Mouse (Mus musculus) activated CD4-positive, CD25-positive, alpha-beta regulatory T cell, adult 4 months (primary cell): ENCODE data around the gene Slc9b1. TPM values are rescaled to one million over a fixed set of nuclear protein-coding genes. Genes with fewer than 3 reads are reported as not detected.
A peak's percentile ranks its signal among the peaks of the same experiment; 100 is the strongest.

ENCODE experiments used
- ATAC-seq: one replicate; pipeline ENCODE4 v1.8.0; 2017
- polyA plus RNA-seq, 2 experiments: library from polyadenylated mRNA; unstranded; fragments of 100-300 nt; shearing (Covaris generic); gene quantifications; one replicate each; pipeline ENCODE4 v1.2.1; 2017

Slc9b1 gene
- polyA plus RNA-seq, 2 experiments from 2014 or later, result 0.29 to 0.48 TPM

GRCm38 (mm10) chr3:135438913-135439531 is 91.2 kb downstream of the Slc9b1 start:
- peak; percentile 36 for ATAC-seq

- no peak for ATAC-seq
These were observed 91.8 kb downstream of the Slc9b1 start for GRCm38 (mm10) chr3:135439651-135440050.

GRCm38 (mm10) chr3:135440221-135440620 is 92.4 kb downstream of the Slc9b1 start:
- peak; percentile 14 for ATAC-seq

GRCm38 (mm10) chr3:135440621-135441020 is 92.8 kb downstream of the Slc9b1 start:
- ATAC-seq, result no peak

- no peak for ATAC-seq
These were observed 97.1 kb downstream of the Slc9b1 start for GRCm38 (mm10) chr3:135444930-135445329.

Other genes starting within 250 kb of the Slc9b1 start
- 10 to 100 TPM in 1 of 2 experiments, 1 to 10 TPM in 1; 9.3 to 10.8 TPM for gene Cenpe, start 135.5 kb upstream of the Slc9b1 start, polyA plus RNA-seq
- not detected for gene Bdh2, start 66.8 kb upstream of the Slc9b1 start, polyA plus RNA-seq
- 10 to 100 TPM; 14.2 to 17.1 TPM for gene Slc9b2, start 40.3 kb upstream of the Slc9b1 start, polyA plus RNA-seq
- gene Cisd2, start 75.9 kb downstream of the Slc9b1 start, polyA plus RNA-seq, result 10 to 100 TPM; 59.1 to 73.2 TPM
- gene Ube2d3, start 90.1 kb downstream of the Slc9b1 start, polyA plus RNA-seq, result 100 to 1,000 TPM; 387 to 403 TPM
- 10 to 100 TPM; 16.9 to 20.9 TPM for gene Manba, start 137.6 kb downstream of the Slc9b1 start, polyA plus RNA-seq